In genomic region chr4:33030264-33031194, GRCm38 (mm10) we compare ENCODE assay signal across 8 mouse cellular contexts. TPM values are rescaled to one million over a fixed set of nuclear protein-coding genes. Genes with fewer than 3 reads are reported as not detected.
DNase-seq lines count a peak whose midpoint lies in the region; ATAC-seq lines count a peak whose summit lies in the region.

No protein-coding gene starts in this region.

- ATAC-seq in kidney, embryonic 14.5 days (ENCODE audit: low FRiP score, low TSS enrichment): peak; percentile 70
- ATAC-seq in granulocyte monocyte progenitor cell, adult 5-6 weeks (replicated peaks; ENCODE audit: poor library complexity, severe bottlenecking): peak; percentile 40; the same call in 1 of the 2 replicates

- H3K27me3 ChIP-seq in kidney, embryonic 14.5 days (ENCODE audit: control insufficient read depth, insufficient read depth, low read length): no peaks in the 10 kb centered on the region
- no peaks in the 10 kb centered on the region for H3K27me3 ChIP-seq in midbrain, embryonic 10.5 days (ENCODE audit: low read depth, poor library complexity, severe bottlenecking)

- peaks cover 12% of the 10 kb centered on the region for H3K4me1 ChIP-seq in kidney, embryonic 14.5 days (ENCODE audit: control insufficient read depth, insufficient read depth, low read length)
- H3K4me1 ChIP-seq in midbrain, embryonic 10.5 days: peaks cover 18% of the 10 kb centered on the region

- H3K4me3 ChIP-seq in kidney, embryonic 14.5 days (ENCODE audit: low read length): peak overlapping the region; percentile 66
- peak overlapping the region; percentile 88 for H3K4me3 ChIP-seq in midbrain, embryonic 10.5 days

- H3K4me2 ChIP-seq in kidney, embryonic 14.5 days (replicated peaks; ENCODE audit: low read depth, low read length): peak overlapping the region; percentile 60

- 3% methylated on average over 37 of the region's 55 CpGs for WGBS in kidney, embryonic 14.5 days
- 2% methylated on average over 55 of the region's 55 CpGs for WGBS in midbrain, embryonic 10.5 days

- DNase-seq in kidney, adult 11 months: no peak
- DNase-seq in Muller cell, postnatal 12 days (ENCODE audit: inconsistent ontology term): peak; percentile 52
- DNase-seq in cerebellum, postnatal 36 days: peak; percentile 19 to 24
- peak; percentile 25 for DNase-seq in layer of hippocampus, adult 9-10 months (ENCODE audit: low spot score)
- peak; percentile 48 for DNase-seq in midbrain, embryonic 10.5 days (ENCODE audit: low spot score)
- DNase-seq in testis, postnatal 10 days (ENCODE audit: low spot score): peak; percentile 49

- peaks cover 5% of the 10 kb centered on the region; the same call in 1 of the 2 replicates for H3K9me3 ChIP-seq in kidney, embryonic 14.5 days (ENCODE audit: control insufficient read depth, low read length)
- no peaks in the 10 kb centered on the region; the same call in 1 of the 2 replicates for H3K9me3 ChIP-seq in midbrain, embryonic 10.5 days (replicated peaks)

- peak overlapping the region; percentile 93 for H3K9ac ChIP-seq in kidney, embryonic 14.5 days (ENCODE audit: low read depth, low read length)

- peak overlapping the region; percentile 88 for H3K27ac ChIP-seq in kidney, embryonic 14.5 days (ENCODE audit: low read depth, low read length)
- H3K27ac ChIP-seq in midbrain, embryonic 10.5 days (replicated peaks): peak overlapping the region; percentile 94

- H3K36me3 ChIP-seq in kidney, embryonic 14.5 days (ENCODE audit: control insufficient read depth, insufficient read depth, low read length): peaks cover 3% of the 10 kb centered on the region; the same call in 1 of the 2 replicates
- peaks cover 31% of the 10 kb centered on the region for H3K36me3 ChIP-seq in midbrain, embryonic 10.5 days

RNA-seq across cellular contexts. Expression of gene Ube2j1, which starts 0.7 kb away (rescaled TPM):
- polyA plus RNA-seq in kidney, embryonic 14.5 days (2014; fragmentation: Nextera tagmentation; extraction: Ambion mirVana): 34.4 and 43.6 TPM in 2 replicates
- total RNA-seq in granulocyte monocyte progenitor cell, adult 5-6 weeks (2014; fragmentation: Nextera tagmentation): 40.3 and 41.6 TPM in 2 replicates
- 51.5 and 52.6 TPM in 2 replicates for total RNA-seq in granulocyte monocyte progenitor cell, adult 5-6 weeks (2017)
- 46.5 and 49.5 TPM in 2 replicates for polyA plus RNA-seq in midbrain, embryonic 10.5 days (2016; fragmentation: Nextera tagmentation; extraction: Ambion mirVana)

RNA-seq across cellular contexts. Expression of gene Gabrr2, which starts 32.3 kb away (rescaled TPM):
- not detected in 2 replicates for polyA plus RNA-seq in kidney, embryonic 14.5 days (2014; fragmentation: Nextera tagmentation; extraction: Ambion mirVana)
- not detected in 2 replicates for total RNA-seq in granulocyte monocyte progenitor cell, adult 5-6 weeks (2014; fragmentation: Nextera tagmentation)
- not detected in 2 replicates for total RNA-seq in granulocyte monocyte progenitor cell, adult 5-6 weeks (2017)
- polyA plus RNA-seq in midbrain, embryonic 10.5 days (2016; fragmentation: Nextera tagmentation; extraction: Ambion mirVana): 0.24 and 0.39 TPM in 2 replicates

RNA-seq across cellular contexts. Expression of gene Rragd, which starts 47.7 kb away (rescaled TPM):
- 14.5 and 21.1 TPM in 2 replicates for polyA plus RNA-seq in kidney, embryonic 14.5 days (2014; fragmentation: Nextera tagmentation; extraction: Ambion mirVana)
- not detected in 2 replicates for total RNA-seq in granulocyte monocyte progenitor cell, adult 5-6 weeks (2014; fragmentation: Nextera tagmentation)
- total RNA-seq in granulocyte monocyte progenitor cell, adult 5-6 weeks (2017): not detected in 2 replicates
- 28.4 and 29.0 TPM in 2 replicates for polyA plus RNA-seq in midbrain, embryonic 10.5 days (2016; fragmentation: Nextera tagmentation; extraction: Ambion mirVana)
